Comparison of ENCODE assay signal across 28 mouse cellular contexts in genomic region chr1:165608904-165609303, GRCm38 (mm10). TPM values are rescaled to one million over a fixed set of nuclear protein-coding genes. Genes with fewer than 3 reads are reported as not detected.
DNase-seq lines count a peak whose midpoint lies in the region; ATAC-seq and TF ChIP-seq lines count a peak whose summit lies in the region.
"Had no signal": no experiment of that assay in that cellular context is flagged by ENCODE, and none has a peak within 500 bp of the region (broad histone marks: within the 10 kb centered on the region; RNA-seq: fewer than 3 reads in every experiment).

No protein-coding gene starts in this region.

- peaks cover 22% of the 10 kb centered on the region for H3K36me3 ChIP-seq in hindbrain, embryonic 15.5 days
- peaks cover 43% of the 10 kb centered on the region for H3K36me3 ChIP-seq in hindbrain, embryonic 14.5 days (replicated peaks; ENCODE audit: control insufficient read depth, insufficient read depth)
- H3K36me3 ChIP-seq in liver, postnatal 0 days (replicated peaks; ENCODE audit: insufficient read depth, low read length): 0 out of 2 replicates have a peak, but pooled peaks cover 3% of the 10 kb centered on the region
- peaks cover 29% of the 10 kb centered on the region for H3K36me3 ChIP-seq in liver, embryonic 12.5 days
- peaks cover 2% of the 10 kb centered on the region; the same call in 1 of the 2 replicates for H3K36me3 ChIP-seq in intestine, embryonic 16.5 days (ENCODE audit: control insufficient read depth, insufficient read depth, low read length)

- no peak overlapping the region for H3K4me2 ChIP-seq in hindbrain, embryonic 15.5 days
- no peak overlapping the region for H3K4me2 ChIP-seq in hindbrain, embryonic 14.5 days (replicated peaks)
- H3K4me2 ChIP-seq in liver, postnatal 0 days (ENCODE audit: low read depth, low read length): 0 out of 2 replicates have a peak overlapping the region, but pooled peaks have one; percentile 2
- H3K4me2 ChIP-seq in liver, embryonic 12.5 days: no peak overlapping the region
- no peak overlapping the region for H3K4me2 ChIP-seq in intestine, embryonic 16.5 days (ENCODE audit: low read depth, low read length)
- H3K4me2 ChIP-seq: embryonic facial prominence, embryonic 12.5 days; embryonic facial prominence, embryonic 15.5 days; heart, embryonic 13.5 days had no signal

- no peaks in the 10 kb centered on the region for H3K9me3 ChIP-seq in hindbrain, embryonic 15.5 days
- H3K9me3 ChIP-seq in hindbrain, embryonic 14.5 days (ENCODE audit: control insufficient read depth, low read length): no peaks in the 10 kb centered on the region
- no peaks in the 10 kb centered on the region for H3K9me3 ChIP-seq in liver, postnatal 0 days (ENCODE audit: low read length)
- no peaks in the 10 kb centered on the region for H3K9me3 ChIP-seq in liver, embryonic 12.5 days (replicated peaks)
- no peaks in the 10 kb centered on the region for H3K9me3 ChIP-seq in intestine, embryonic 16.5 days (ENCODE audit: control insufficient read depth, low read length)
- H3K9me3 ChIP-seq: embryonic facial prominence, embryonic 12.5 days; embryonic facial prominence, embryonic 15.5 days; G1E; heart, embryonic 10.5 days; heart, embryonic 13.5 days had no signal

- no peak for TF ChIP-seq CTCF in layer of hippocampus, adult 2 months (conservative IDR thresholded peaks at IDR 0.05)
- no peak for TF ChIP-seq CTCF in liver, postnatal 0 days (IDR thresholded peaks at IDR 0.05; ENCODE audit: low read depth)

- ATAC-seq in hindbrain, embryonic 15.5 days (ENCODE audit: low FRiP score, low read depth): no peak
- ATAC-seq in hindbrain, embryonic 14.5 days (ENCODE audit: low FRiP score): no peak
- ATAC-seq in liver, postnatal 0 days: peak; percentile 33; the same call in 1 of the 2 replicates
- no peak for ATAC-seq in liver, embryonic 12.5 days
- peak; percentile 45; the same call in 1 of the 2 replicates for ATAC-seq in intestine, embryonic 16.5 days
- ATAC-seq: forebrain, postnatal 0 days; hindbrain, embryonic 16.5 days; Patski had no signal

- H3K27me3 ChIP-seq in hindbrain, embryonic 15.5 days: no peaks in the 10 kb centered on the region
- H3K27me3 ChIP-seq in hindbrain, embryonic 14.5 days (ENCODE audit: control insufficient read depth, insufficient read depth, low read length): no peaks in the 10 kb centered on the region
- no peaks in the 10 kb centered on the region for H3K27me3 ChIP-seq in liver, postnatal 0 days (ENCODE audit: insufficient read depth, low read length)
- no peaks in the 10 kb centered on the region for H3K27me3 ChIP-seq in liver, embryonic 12.5 days (replicated peaks)
- H3K27me3 ChIP-seq in intestine, embryonic 16.5 days (replicated peaks; ENCODE audit: control insufficient read depth, insufficient read depth, low read length): no peaks in the 10 kb centered on the region
- H3K27me3 ChIP-seq: CH12.LX; embryonic facial prominence, embryonic 12.5 days; embryonic facial prominence, embryonic 15.5 days; heart, embryonic 13.5 days; Patski had no signal

- H3K9ac ChIP-seq in hindbrain, embryonic 15.5 days: no peak overlapping the region
- H3K9ac ChIP-seq in hindbrain, embryonic 14.5 days: no peak overlapping the region
- H3K9ac ChIP-seq in liver, postnatal 0 days (replicated peaks): no peak overlapping the region
- H3K9ac ChIP-seq in liver, embryonic 12.5 days: no peak overlapping the region
- no peak overlapping the region for H3K9ac ChIP-seq in intestine, embryonic 16.5 days (ENCODE audit: low read depth, low read length)
- H3K9ac ChIP-seq: embryonic facial prominence, embryonic 12.5 days; embryonic facial prominence, embryonic 15.5 days; forebrain, postnatal 0 days had no signal

- TF ChIP-seq EP300 in liver, postnatal 0 days (IDR thresholded peaks at IDR 0.05; ENCODE audit: low read depth): no peak

- WGBS in hindbrain, embryonic 15.5 days: 91% methylated on average over 4 of the region's 4 CpGs
- 88% methylated on average over 4 of the region's 4 CpGs for WGBS in hindbrain, embryonic 14.5 days
- WGBS in liver, postnatal 0 days (ENCODE audit: insufficient replicate concordance): 50% methylated on average over 4 of the region's 4 CpGs
- 69% methylated on average over 4 of the region's 4 CpGs for WGBS in liver, embryonic 12.5 days (ENCODE audit: insufficient replicate concordance)
- WGBS in intestine, embryonic 16.5 days: 53% methylated on average over 4 of the region's 4 CpGs

- H3K4me1 ChIP-seq in hindbrain, embryonic 15.5 days (replicated peaks): peaks cover 18% of the 10 kb centered on the region
- H3K4me1 ChIP-seq in hindbrain, embryonic 14.5 days (replicated peaks; ENCODE audit: control insufficient read depth, insufficient read depth, low read length): peaks cover 16% of the 10 kb centered on the region
- peaks cover 7% of the 10 kb centered on the region for H3K4me1 ChIP-seq in liver, postnatal 0 days (ENCODE audit: insufficient read depth)
- peaks cover 22% of the 10 kb centered on the region for H3K4me1 ChIP-seq in liver, embryonic 12.5 days
- peaks cover 7% of the 10 kb centered on the region; the same call in 1 of the 2 replicates for H3K4me1 ChIP-seq in intestine, embryonic 16.5 days (ENCODE audit: control insufficient read depth, insufficient read depth, low read length)

- H3K4me3 ChIP-seq in hindbrain, embryonic 15.5 days: no peak overlapping the region
- H3K4me3 ChIP-seq in hindbrain, embryonic 14.5 days (replicated peaks; ENCODE audit: low read length): no peak overlapping the region
- no peak overlapping the region for H3K4me3 ChIP-seq in layer of hippocampus, adult 2 months
- no peak overlapping the region for H3K4me3 ChIP-seq in liver, postnatal 0 days (ENCODE audit: low read depth, low read length)
- no peak overlapping the region for H3K4me3 ChIP-seq in liver, embryonic 12.5 days
- no peak overlapping the region for H3K4me3 ChIP-seq in intestine, embryonic 16.5 days (ENCODE audit: low read length)
- H3K4me3 ChIP-seq: embryonic facial prominence, embryonic 12.5 days; embryonic facial prominence, embryonic 15.5 days; gastrocnemius, adult 2 months; heart, adult 2 months; heart, embryonic 10.5 days; heart, embryonic 13.5 days had no signal

- 0 out of 2 replicates have a peak overlapping the region, but pooled peaks have one; percentile 26 for H3K27ac ChIP-seq in hindbrain, embryonic 15.5 days (replicated peaks)
- H3K27ac ChIP-seq in hindbrain, embryonic 14.5 days: no peak overlapping the region
- peak overlapping the region; percentile 80; the same call in 1 of the 2 replicates for H3K27ac ChIP-seq in layer of hippocampus, adult 2 months
- peak overlapping the region; percentile 44; the same call in 1 of the 2 replicates for H3K27ac ChIP-seq in liver, postnatal 0 days (ENCODE audit: low read depth)
- H3K27ac ChIP-seq in liver, embryonic 12.5 days: no peak overlapping the region
- no peak overlapping the region for H3K27ac ChIP-seq in intestine, embryonic 16.5 days (ENCODE audit: low read length)
- H3K27ac ChIP-seq: embryonic facial prominence, embryonic 12.5 days; heart, adult 2 months; heart, embryonic 10.5 days; heart, embryonic 13.5 days had no signal

- no peak for DNase-seq in hindbrain, embryonic 14.5 days (ENCODE audit: low spot score)
- DNase-seq in layer of hippocampus, adult 2 months (ENCODE audit: low spot score in 2 of 2): no peak
- no peak for DNase-seq in layer of hippocampus, postnatal 25 days (ENCODE audit: extremely low spot score in 1 of 2, low spot score in 1 of 2)
- no peak for DNase-seq in liver, postnatal 0 days
- no peak for DNase-seq in cerebellum, adult 8-10 months
- DNase-seq: adrenal gland, postnatal 10 days; adrenal gland, postnatal 36 days; B cell, adult 2 months; cerebellum, adult 18-20 months; cerebellum, adult 9-11 months; cerebellum, postnatal 25 days; forebrain, postnatal 0 days; gastrocnemius, adult 2 months; gastrocnemius, postnatal 14 days; heart, adult 2 months; heart, postnatal 14 days; heart, postnatal 4 days had no signal

RNA-seq across cellular contexts. Expression of gene Mpzl1, which starts 25.4 kb away (rescaled TPM):
- 156 TPM in 2 replicates for polyA plus RNA-seq in hindbrain, embryonic 15.5 days (2015; fragmentation: Nextera tagmentation; extraction: Ambion mirVana)
- polyA plus RNA-seq in hindbrain, embryonic 14.5 days (2014; fragmentation: Nextera tagmentation; extraction: Ambion mirVana): 176 and 179 TPM in 2 replicates
- total RNA-seq in layer of hippocampus, adult 2 months (2021): 10 to 100 TPM; 30.6 to 38.5 TPM
- 10 to 100 TPM; 47.8 to 51.6 TPM for total RNA-seq in layer of hippocampus, postnatal 25 days (2021)
- polyA plus RNA-seq in liver, postnatal 0 days (2015; fragmentation: Nextera tagmentation; extraction: Ambion mirVana): 26.6 and 33.4 TPM in 2 replicates
- 49.3 and 50.3 TPM in 2 replicates for polyA plus RNA-seq in liver, embryonic 12.5 days (2016; fragmentation: Nextera tagmentation; extraction: Ambion mirVana)
- 103 and 110 TPM in 2 replicates for polyA plus RNA-seq in intestine, embryonic 16.5 days (2015; fragmentation: Nextera tagmentation; extraction: Ambion mirVana)

Comparison
In these comparisons a context has a peak if more than half of its experiments do, and no peak if none do; other contexts are left out.
1. ATAC-seq: peak in liver, postnatal 0 days (single experiment) and intestine, embryonic 16.5 days (single experiment); none in hindbrain, embryonic 15.5 days (single experiment), hindbrain, embryonic 14.5 days (single experiment) and liver, embryonic 12.5 days (single experiment).
2. H3K27ac ChIP-seq: peak in hindbrain, embryonic 15.5 days (single experiment), layer of hippocampus, adult 2 months (single experiment) and liver, postnatal 0 days (single experiment); none in hindbrain, embryonic 14.5 days (single experiment), liver, embryonic 12.5 days (single experiment) and intestine, embryonic 16.5 days (single experiment).